Mouse (Mus musculus) forelimb bud, embryonic 11.5 days (tissue): ENCODE data around the gene Rhbdf1.

ENCODE experiments used
- DNase-seq: peaks from one replicate; pipeline ENCODE4 v3.0.0-alpha.2; 2012; ENCODE audit warnings: low read depth, low spot score

The Rhbdf1 gene

DNA sequence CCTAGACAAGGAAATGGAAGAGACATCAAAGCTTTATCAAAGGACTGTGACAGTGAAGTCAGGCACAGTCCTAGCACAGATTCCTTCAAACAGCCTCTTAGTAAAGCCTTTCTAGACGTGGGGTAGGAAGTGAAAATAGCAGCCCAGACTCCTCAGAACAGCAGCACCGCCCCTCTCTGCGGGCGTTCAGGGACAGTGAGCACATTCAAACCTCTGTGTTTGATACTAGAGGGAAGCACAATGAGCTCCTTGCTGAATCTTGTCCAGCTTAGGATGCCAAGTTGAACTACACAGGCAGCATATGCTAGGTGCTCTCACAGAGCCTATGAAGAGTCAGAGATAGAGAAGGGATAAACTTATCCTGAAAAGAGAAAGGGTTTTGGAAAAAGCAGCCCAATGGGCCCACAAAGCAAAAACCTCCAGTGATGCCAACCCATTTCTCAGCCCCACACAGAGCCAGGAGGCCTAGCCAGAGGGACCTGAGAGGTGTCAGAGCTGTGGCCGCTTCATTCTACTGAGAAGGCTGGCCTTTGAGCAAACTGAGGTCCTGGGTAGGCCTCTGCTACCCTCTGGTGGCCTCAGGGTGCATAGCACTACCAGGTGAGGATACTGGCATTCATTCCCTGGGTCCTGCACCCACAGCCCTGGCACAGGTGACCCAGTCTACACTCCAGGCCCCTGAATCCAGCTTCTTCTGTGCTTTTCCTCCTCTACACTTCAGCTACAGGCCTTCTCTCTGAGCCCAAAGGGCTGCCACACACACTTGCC, 16.2 kb upstream of the Rhbdf1 start:
- no peak for DNase-seq

DNA sequence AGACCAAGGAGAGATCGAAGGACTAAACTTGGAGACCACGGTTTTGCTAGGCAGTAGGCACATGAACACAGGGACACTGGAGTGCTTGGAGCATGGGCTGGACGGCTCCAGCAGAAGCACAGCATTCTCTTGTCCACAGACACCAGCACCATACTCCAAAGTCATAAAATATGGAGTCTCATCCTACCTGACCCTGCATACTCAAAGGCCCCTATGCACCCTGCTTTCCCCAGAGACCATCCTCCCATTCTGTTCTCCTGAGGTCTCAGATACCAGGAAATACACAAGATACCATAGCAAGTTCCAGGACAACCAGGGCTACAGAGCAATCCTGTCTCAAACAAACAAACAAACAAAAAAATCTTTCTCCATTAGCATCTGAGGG, 15.3 kb upstream of the Rhbdf1 start:
- no peak for DNase-seq

DNA sequence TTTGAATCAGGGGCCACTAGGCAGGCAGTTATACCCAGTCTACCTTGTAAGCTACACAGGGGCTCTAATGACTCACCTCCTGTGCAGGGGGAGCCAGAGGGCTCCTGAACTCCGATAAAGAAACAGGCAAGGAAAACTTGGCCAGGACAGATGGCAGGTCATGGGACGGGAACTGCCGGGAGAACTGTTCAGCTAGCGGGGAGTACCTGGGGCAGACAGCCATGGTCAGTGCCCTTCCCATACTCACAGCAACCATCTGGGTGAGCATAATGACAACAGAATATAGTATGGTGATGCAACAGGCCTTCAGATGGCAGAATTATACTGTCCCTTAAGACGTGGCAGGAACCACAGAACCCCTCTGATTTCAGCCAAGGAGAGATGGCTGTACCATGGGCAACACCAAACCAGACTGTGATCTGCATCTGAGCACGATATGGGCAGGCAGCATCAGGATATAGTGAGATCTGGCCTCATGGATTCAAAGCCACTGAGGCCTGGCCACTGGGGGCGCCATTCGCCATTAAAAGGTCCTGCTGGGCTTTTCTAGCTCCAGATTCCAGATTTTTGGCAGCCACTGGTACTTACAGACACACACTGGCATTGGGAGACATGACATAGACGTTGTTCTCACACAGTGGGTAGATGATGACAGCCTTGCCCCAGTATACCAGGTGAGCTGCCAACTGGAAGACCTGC, 14.8 kb upstream of the Rhbdf1 start:
- no peak for DNase-seq

DNA sequence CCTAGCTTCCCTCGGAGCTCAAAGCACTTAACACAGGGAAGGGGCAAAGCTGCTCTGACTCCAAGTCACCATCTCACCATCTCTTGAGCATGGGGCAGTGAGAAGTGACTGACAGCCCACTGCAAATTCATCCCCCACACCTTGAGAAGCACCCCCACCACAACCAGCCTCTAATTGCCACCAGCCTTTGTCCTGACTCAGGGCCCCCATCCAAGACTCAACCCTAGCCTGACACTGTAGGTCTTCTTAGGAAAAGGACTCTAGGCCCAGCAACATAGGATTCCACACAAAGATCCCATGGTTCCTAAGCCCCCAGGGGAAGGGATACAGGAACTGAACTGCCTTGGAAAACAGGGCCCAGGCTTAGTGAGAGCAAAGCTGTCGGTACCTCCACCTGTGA, 14.0 kb upstream of the Rhbdf1 start:
- DNase-seq: no peak

DNA sequence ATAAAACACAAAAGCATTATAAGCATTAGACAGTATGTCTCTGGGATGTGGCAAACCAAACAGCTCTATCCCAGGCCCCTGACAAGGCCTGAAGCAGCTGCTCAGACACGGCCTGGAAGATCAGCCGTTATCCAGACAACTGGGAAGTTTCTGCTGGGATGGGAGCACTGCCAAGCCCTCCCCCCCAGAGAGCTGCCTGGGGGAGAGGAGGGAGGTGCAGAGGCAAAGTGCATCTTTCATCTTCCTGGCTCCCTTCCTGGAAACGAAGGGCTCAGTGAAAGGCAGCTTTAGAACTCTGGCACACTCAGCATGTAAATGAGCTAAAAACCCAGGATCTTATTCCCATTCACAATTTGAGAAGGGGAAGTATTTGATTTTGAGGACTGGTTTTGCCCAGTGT, 13.5 kb upstream of the Rhbdf1 start:
- DNase-seq: no peak

DNA sequence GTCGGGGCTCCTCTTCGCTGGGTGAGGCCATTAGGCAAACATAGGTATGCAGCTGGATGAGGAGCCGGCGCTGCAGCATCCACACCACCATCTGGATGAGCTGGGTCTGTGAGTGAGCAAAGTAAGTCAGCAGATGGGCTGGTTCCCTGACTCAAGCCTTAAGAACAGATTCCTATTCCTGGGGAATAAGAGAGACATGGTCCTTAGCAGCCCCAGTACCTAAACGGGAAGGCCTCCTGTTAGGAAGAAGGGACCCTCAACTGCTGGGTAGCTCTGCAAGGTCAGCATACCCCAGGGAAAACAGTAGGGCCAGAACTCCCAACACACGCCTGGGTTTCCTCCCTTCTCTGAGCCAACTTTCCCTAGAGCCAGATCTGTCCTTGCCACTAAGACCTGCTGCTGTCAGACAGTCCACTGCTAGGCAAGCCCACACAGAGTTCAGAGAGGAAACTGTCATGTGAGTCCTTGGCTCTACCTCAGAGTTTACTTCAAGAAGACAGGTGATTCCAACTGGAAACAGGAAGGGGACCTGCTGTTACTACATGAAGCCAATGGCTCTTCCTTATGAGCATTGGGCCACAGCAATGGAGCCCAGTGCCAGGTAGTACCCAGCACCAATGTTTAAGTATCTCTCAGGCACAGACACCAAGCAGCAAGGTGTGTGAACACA, 12.9 kb upstream of the Rhbdf1 start:
- DNase-seq: no peak

DNA sequence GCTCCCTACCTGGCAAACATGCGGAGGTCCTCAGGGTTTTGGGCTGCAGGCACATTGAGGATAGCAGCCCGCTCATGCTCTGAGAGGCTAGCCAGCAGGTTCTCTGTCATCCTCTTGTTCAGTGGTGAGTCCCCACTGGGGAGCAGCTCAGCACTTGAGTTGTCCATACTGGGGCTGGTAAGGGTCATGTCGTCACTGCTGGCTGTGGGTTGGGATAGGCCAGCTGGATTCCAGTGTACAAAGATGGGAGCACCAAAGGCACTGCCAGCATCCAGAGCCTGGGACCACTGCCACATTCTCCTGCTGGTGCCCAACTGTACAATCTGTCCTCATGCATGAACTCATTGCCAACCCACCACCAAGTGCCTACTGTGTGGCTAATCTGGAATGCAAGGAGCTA, 11.8 kb upstream of the Rhbdf1 start:
- no peak for DNase-seq

DNA sequence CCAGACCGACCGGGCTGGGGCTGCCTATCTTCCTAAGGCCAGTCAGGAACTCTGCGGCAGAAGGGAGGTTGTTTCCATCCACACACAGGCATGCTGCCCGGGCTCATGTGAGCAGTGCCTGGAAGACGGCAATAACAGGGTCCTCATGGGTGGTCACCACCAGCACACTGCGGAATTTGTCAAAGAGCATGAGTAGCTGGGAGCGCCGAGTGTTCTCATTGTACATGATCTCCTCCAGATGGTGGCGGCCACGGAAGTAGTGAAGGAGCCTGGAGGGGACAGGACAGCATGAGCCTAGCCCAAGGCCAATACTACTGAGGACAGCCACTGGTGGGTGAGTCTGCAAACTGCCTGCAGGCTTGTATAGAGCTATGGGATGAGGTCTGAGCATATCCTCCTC, 10.7 kb upstream of the Rhbdf1 start:
- DNase-seq: no peak

DNA sequence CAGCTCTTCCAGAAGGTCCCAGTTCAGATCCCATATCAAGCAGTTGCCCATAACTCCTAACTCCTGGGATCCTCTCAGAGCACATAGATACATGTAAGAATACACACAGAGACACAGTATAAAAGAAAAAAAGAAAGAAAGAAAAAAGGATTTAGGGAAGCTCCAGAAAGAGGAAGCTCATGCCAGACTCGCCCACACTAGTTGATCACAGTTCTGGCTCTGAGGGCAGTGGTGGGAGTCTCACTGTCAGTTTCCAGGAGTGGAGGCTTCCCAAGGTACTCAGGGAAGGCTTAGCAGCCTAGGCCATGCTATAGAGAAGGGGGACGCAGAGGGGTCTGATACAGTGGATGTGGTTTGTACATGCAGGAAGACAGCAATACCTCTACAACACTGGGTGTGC, 9.0 kb upstream of the Rhbdf1 start:
- no peak for DNase-seq

DNA sequence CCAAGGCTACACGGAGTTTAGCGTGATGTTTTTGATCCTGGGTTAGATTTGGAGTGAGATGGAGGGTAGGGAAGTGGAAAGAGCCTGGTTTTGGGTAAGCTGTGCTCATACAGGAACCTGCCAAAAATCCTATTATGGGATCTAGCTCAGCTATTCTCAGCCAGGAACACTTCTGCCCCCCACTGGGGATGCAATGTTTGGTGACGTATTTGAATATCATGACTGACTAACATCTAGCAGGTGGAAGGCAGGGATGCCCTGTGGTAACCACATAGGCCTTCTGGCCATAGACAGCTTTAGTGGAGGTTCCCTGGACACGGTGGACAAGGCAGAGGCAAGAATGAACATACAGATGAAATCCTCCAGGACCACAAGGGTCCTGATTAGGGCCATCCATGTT, 8.1 kb upstream of the Rhbdf1 start:
- no peak for DNase-seq

DNA sequence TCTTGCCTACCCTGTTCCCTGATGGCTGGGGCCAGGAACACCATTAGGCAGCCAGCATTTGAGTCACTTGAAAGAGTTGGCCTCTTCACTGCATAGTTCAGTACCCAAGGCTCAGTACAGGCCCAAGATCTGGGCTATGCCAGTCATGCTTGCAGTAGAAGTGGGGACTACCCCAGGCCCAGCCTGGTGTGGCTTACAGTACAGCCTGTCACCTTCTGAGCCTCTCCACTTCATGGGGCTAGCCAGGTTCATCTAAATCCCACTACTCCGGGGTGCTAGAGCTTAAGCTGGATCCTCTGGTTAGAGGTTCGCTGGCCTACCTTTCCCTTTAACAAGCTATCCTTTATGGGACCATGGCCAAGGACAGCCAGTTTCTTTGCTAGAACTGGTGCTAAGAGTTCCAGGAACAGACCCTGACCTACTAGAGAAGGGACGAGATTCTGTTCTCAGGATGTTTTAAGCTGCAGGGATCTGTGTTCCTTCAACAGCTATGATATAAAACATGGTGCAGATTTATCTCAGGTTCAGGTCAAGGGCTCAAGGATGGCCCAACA, 6.3 kb upstream of the Rhbdf1 start:
- DNase-seq: no peak

DNA sequence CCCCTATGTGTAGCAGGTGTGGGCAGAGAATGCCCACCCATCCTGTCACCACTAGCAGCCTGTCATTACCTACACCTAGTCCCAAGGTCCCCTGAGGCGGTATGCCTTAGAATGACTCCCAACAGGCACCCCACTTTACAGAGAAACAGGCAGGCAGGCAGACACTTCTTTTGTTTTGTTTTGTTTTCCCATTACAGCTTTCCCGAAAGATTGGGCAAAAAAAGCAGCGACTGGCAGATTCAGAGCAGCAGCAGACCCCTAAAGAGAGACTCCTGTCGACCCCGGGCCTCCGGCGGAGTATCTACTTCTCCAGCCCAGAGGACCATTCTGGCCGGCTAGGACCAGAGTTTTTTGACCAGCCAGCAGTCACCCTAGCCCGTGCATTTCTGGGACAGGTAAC, 5.5 kb upstream of the Rhbdf1 start:
- no peak for DNase-seq

DNA sequence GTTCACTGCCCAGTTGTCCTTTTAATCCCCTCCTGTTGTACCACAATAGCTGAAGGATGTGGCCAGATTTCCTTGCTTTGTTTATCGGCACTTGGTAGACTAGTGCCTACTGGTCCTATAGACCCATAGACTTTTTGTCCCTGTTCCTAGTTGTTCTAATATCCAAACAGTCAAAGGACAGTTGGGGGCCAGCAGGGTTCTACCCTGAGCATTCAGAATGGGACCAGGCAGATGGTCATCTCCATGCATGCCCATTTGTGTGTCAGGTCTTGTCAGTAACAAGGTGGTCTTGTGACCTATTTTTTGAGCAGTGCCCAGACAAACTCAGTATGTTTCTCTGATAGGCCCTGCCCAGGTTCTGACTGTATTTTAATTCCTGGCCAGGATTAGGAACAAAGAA, 4.9 kb upstream of the Rhbdf1 start:
- DNase-seq: no peak

DNA sequence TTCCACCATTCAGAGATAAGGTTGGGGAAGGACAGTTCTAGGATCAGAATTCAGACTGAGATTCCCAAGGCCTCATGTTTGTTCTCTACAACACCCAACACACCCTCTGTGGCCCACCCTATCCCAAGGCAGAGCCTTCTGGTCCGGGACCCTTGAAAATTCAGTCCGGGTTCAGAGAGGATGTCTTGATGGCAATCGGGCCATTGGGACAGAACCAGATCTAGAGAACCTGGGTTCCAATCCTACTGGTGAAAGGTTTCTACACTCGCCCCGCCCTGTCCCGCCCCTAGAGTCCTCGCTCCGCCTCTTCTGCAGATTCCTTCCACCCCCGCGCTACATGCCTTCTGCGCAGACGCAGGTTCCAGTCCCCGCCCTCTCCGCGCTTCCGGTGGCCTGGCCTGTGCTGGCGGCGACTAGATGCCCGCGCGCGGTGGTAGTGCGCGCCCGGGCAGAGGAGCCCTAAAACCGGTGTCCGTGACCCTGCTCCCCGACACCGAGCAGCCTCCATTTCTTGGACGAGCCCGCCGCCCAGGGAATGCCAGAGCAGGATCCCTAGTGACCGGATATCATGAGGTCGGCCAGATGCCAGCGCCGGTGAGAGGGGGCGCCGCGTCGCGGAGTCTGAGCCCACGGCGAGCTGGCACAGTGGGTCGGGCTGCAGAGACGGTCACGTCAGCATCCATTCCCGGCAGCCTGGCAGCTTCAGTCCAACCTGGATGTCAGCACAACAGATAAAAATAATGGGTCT, 4.2 kb upstream of the Rhbdf1 start, which contains the start of gene Mpg:
Mpg (plus strand) TSS at position 382 of the 748 bp plus-strand sequence.
- DNase-seq: peak; percentile 82

DNA sequence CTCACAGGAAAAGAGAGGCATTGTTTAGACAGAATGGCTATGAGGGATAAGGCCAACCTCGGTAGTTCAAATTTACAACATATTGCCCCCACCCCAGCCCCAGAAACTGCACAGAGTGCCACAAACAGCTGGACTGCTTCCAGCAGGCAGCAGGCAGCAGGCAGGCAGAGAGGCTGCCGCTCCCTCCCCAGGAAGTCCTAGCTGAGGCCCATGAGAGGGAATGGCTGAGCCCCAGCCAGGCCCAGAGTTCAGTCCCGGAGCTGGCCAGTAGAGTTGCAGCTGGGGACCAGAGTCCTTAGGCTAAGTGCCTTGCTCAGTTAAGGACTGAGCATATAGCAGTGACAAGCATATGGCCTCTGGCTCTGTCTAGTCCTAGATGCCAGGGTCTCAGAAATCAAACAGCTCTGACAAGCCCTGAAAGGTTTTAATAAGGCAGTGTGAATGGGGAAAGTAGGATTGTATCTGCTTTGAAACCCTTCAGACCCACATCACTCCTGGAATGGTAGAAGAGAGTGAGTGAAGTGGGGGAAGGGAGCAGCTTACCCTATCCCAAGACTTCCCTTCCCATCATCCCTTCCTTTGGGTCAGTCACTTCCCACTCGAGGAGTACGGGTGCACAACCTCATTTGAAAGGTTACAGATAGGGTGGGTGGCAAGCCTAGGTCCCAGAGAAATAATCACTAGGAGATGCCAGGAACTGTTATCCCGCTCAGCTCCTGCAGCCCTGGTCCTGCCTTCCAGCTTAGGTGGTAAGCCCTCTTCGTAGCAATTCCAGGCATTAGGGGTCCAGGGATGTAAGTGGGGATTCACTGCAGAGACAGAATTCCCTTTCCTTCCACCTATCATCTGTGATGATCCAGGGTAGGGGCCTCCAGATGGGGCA, 3.4 kb upstream of the Rhbdf1 start:
- no peak for DNase-seq

DNA sequence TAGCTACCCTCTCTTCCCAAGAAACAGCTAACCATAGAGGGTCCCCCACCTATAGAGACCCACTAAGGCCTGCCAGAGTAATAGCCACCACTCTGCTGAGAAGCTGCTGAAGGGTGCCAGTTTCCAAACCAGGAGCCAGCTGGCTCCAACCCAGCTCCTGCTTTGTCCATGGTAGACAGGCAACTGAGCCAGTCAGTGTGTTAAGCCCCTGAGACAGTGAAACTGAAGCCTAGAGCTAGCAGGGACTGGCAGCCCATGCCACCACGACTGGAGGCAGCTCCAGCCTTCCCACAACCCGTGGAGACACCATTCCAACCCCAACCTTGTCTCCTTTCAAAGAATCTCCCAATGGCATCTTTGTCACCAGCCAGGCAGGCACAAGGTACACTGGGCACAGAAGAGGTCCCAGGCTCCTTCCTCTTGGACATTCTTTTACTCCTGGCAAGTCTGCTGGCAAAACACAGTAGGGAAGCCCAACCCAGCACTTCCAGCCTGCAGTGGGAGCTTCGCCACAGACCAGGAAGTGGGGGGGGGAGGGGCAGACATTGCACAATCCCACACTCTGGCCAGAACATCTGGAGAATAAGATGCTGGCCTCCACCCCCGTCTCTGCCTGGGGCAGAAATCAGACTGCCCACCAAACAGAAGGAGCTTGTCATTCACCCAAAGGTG, 2.5 kb upstream of the Rhbdf1 start:
- no peak for DNase-seq

DNA sequence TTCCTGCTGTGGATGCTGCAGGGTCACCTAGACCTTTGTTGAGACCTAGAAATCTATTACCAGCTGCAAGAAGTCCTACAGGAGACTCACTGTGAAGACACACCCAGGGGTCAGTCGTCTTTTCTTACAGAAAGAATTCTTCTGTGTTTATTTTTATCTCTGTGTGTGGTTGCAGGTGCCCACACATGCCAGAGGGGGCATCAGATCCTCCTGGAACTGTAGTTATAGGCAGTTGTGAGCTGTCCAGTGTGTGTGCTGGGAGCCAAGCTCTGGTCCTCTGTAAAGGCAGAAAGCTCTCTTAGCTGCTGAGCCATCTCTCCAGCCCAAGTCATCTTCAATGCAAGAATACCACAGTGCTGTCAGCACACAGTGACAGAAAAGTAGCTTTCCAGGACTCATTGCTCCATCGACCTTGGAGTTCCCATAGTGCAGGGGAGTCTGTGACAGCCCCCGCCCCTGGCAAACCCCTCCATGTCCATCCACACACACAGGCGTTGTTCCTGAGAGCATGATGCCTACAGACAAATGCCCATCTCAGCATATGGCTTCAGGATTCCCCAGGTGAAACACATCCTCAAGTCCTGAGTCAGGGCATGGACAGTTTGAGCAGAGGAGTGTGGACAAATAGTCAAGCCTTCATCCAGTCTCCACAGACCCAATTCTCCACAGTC, 1.3 kb upstream of the Rhbdf1 start:
- DNase-seq: no peak

DNA sequence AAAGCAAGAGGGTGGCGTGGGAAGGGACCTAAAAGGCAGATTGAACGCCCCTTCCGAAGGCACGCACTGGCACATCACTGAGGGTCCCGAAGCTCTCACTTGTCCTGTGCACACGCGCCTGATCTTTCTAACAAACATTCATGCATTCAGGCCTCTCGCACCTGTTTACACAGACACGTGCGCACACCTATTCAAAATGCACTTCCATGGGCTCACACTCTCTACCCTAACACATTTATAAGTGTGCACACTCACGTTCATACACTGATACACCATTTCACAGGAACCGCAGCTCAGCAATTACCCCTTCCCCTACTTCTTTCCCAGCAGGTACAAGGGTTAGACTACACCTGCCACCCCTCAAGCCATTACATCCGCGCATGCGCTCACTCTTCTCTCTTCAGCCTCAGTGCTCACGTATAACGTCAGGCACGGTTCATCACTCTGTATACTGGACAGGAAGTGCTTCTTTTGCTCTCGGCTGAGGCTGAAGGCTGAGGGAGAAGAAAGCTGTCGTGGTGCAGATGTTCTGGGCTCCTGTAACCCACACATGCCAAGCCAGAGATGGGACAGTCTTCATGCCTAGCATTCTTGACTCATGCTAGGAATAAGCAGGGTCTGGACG, 582 bp upstream of the Rhbdf1 start:
- no peak for DNase-seq

DNA sequence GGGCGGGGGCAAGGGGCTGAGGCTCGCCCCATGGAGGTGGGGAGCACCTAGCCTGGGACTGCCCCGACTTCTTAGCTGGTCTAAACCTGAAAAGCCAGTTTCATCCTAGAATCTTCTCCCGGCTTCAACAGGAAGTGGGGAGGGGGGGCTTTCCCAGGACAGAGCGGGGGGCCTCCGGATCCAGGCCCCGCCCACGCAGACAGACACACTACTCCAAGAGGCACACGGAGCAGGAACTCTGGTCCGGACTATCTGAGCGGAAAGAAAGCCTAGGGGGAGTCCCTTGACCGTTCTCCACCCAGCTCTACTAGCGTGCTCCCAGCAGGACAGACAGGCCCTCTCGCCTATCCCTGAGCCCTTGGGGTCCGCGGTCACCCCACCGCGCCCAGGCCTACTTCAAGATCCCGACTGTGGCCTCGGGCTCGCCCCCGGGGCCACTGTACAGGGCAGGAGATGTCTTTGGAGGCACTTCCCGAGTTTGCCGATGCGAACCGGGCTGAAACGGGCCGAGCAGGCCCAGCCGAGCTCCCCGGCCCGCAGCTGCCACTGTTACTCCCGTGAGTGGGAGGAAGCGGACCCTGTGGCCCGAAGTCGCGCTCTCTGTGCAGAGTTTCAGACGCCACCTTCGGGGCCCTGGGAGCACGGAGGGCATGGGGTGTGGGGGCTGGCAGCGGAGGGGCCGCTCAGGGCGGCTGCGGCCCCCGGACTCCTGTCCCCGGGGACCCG, 712 bp downstream of the Rhbdf1 start:
- no peak for DNase-seq
